Mouse (Mus musculus): ENCODE data around the gene Bahd1.
A peak's percentile ranks its signal among the peaks of the same experiment; 100 is the strongest.

Bahd1 gene

GRCm38 (mm10) chr2:118899981-118900825, at the start of gene Bahd1:
Gene Bahd1 (plus strand): TSS chr2:118900377.
- no peak for DNase-seq (ENCODE audit: low read depth, low spot score)

DNA sequence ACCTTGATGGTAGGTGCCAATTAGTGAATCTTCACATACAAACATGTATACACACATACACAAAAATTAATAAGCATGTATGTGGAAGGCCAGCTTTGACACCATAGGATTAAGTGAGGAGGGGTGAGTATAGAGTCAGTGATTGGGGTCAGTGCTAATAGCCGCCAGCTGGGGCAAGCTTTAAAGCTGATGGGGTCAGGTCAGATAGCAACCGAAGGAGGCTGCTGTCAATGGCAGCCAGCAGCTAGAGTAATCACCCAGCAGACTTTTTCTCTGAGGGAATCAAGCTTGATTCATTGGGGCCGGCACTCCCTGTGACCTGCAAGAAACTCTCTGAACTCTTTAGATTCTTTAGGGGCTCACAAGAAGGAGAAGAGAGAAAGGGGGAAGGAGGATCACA, 48.4 kb upstream of the Bahd1 start:
- no peak for DNase-seq (ENCODE audit: low read depth, low spot score)

GRCm38 (mm10) chr2:118861454-118862339, 38.5 kb upstream of the Bahd1 start, which contains the start of gene Ivd:
Gene Ivd (plus strand): TSS chr2:118861954.
- DNase-seq (ENCODE audit: low read depth, low spot score): peak; percentile 90

- DNase-seq (ENCODE audit: low read depth, low spot score): no peak
Measured at GRCm38 (mm10) chr2:118862340-118862675, 37.9 kb upstream of the Bahd1 start.

DNA sequence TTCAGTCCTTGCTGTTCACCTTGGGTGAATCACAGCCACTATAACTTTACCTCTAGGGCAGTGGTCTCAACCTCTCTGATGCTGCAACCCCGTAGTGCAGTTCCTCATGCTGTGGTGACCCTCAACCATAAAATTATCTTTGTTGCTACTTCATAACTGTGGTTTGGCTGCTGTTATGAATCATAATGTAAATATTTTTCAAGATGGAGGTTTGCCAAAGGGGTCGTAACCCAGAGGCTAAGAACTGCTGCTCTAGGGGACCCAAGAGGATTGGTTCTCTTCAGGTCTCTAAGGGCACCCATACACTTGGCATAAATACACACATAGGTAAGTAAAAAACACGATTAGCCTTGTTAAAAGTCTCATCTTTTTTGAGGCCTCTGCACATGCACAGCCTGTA, 29.6 kb upstream of the Bahd1 start:
- DNase-seq (ENCODE audit: low read depth, low spot score): no peak

DNA sequence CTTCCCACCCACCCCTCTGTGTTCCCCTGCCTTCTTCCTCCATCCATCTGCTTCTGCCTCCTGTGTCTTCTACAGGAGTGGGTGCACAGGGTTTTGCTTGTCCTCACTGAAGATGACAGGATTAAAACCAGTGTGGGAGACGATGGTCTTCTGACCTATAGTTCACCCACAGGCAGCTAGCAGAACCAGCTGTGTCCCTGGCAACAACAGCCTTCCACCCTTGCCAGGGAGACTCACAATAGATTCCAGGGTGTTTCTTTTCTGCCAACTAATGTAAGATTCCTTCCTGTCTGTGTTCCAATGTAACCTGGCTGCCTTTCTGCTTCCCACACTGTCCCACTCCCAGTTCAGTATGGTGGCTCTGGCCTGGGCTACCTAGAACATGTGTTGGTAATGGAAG, 29.1 kb upstream of the Bahd1 start:
- DNase-seq (ENCODE audit: low read depth, low spot score): no peak

DNA sequence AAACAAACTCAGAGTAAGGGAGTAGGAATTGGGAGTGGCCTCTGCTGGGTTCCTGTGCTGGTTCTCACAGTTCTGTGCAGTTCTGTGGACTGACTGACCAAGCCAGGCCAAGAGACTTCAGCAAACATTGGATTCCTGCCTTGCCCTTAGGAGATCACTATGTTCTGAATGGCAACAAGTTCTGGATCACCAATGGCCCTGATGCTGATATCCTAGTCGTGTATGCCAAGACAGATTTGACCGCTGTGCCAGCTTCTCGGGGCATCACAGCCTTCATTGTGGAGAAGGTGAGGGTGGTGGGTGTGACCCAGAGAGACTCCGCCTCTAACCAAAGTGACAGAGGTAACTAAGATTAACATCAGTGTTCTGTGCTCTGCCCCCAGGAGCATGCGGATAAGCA, 27.2 kb upstream of the Bahd1 start:
- DNase-seq (ENCODE audit: low read depth, low spot score): no peak

GRCm38 (mm10) chr2:118873890-118874430, 26.2 kb upstream of the Bahd1 start:
- no peak for DNase-seq (ENCODE audit: low read depth, low spot score)

DNA sequence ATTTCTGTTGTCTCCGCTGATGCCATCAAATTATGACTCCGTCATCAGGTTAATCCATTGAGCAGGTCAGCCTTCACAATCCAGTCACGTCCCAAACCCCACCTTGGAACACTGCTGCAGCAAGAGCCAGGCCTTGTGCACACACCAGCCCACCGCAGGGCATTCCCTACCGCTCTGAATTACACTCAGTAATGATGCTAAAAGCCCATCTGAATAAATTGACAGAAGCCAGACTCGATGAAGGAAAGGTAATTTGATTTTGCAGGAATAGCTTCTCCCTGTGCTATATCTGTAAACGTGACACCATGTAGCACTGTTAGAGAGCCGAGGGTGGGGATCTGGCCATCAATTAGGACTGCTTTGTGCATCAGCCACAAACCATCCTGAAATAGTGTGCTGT, 24.9 kb upstream of the Bahd1 start:
- no peak for DNase-seq (ENCODE audit: low read depth, low spot score)

DNA sequence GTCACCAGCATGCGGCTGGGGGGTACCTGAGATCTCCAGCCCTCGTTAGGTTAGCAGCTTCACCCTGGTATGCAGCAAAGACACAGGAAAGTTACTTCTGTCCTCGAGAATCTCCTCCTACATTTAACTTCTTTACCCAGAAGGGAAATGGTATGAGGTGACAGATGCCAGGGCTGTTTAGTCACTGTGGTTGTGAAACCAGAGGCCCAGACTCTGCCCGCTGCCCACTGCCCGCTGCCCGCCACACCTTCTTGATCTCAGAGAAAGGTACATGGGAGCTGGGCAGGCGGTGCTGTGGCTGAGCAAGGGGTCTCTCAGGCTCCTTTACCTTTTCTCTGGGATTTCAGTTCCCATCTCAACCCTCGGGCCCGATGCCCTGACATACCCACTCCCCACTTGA, 23.7 kb upstream of the Bahd1 start:
- no peak for DNase-seq (ENCODE audit: low read depth, low spot score)

- DNase-seq (ENCODE audit: low read depth, low spot score): no peak
Measured at GRCm38 (mm10) chr2:118881019-118881418, 19.2 kb upstream of the Bahd1 start.

- DNase-seq (ENCODE audit: low read depth, low spot score): no peak
Measured at GRCm38 (mm10) chr2:118881956-118882355, 18.2 kb upstream of the Bahd1 start.

- DNase-seq (ENCODE audit: low read depth, low spot score): peak; percentile 43
Measured at GRCm38 (mm10) chr2:118882840-118883679, 17.1 kb upstream of the Bahd1 start.

- DNase-seq (ENCODE audit: low read depth, low spot score): no peak
Measured at GRCm38 (mm10) chr2:118887440-118887839, 12.7 kb upstream of the Bahd1 start.

GRCm38 (mm10) chr2:118887845-118888548, 12.2 kb upstream of the Bahd1 start:
- DNase-seq (ENCODE audit: low read depth, low spot score): no peak

DNA sequence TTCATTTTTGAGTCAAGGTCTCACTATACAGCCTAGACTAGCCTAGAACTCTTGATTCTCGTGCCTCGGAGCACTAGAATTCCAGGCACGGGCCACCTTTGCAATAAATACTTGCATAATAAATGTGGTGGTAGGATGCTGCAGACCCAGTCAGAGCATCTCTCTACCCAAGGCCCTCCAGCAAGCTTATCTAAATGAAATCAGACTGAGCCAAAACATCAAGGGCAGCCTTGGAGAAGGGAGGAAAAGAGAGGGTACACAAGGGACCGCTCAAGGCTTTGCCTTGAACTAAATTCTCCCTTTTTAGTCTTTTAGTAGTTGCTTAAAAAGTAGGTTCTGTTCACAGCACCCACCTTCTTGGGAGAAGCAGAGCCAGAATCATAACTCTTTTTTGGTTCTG, 9.0 kb upstream of the Bahd1 start:
- no peak for DNase-seq (ENCODE audit: low read depth, low spot score)

GRCm38 (mm10) chr2:118895990-118896913, 3.9 kb upstream of the Bahd1 start:
- DNase-seq (ENCODE audit: low read depth, low spot score): no peak

GRCm38 (mm10) chr2:118896914-118897291, 3.3 kb upstream of the Bahd1 start:
- DNase-seq (ENCODE audit: low read depth, low spot score): no peak

DNA sequence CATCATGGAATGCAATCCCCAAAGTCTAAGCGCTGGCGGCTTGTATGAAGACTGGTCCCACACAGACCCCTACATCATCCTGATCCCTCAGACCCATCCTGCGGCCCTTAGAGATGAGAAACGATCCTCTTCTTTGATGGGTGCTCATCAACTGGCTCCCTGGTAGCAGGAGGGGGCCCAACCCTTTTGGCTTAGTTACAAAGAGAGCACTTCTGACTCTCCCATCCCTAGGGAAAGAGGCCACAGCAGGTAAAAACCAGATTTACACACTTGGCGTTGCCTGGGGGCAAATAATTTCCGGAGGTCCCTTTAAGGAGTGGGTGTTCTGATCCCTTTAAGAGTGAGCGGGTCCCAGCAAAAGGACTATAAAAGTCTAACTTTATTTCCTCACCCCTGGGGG, 2.8 kb upstream of the Bahd1 start:
- no peak for DNase-seq (ENCODE audit: low read depth, low spot score)

DNA sequence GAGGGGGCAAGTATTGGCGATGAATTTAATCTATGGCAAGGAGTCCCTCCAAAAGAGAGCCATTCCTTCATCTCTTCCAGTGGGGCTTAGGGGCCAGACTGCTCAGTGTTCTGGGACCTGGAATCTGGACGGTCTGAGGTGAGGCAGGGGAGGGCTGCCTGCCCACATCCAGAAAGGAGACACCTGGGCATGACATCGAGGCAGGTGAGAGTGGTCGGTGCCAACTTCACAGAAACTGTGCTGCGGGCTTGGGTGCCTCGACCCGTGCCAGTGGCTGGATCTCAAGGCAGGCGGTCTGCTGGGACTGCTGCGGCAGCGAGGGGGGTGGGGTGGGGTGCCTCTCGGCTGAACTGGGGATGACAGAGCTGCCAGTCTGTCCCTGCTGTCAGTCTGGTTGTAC, 2.4 kb upstream of the Bahd1 start:
- DNase-seq (ENCODE audit: low read depth, low spot score): no peak
